Mouse (Mus musculus): ENCODE measurements around the gene Tnnt3.

- TF ChIP-seq CTCF (IDR thresholded peaks at IDR 0.05; ENCODE audit: control insufficient read depth, insufficient read depth, low read length) (no peak), POLR2A (IDR thresholded peaks at IDR 0.05; ENCODE audit: borderline replicate concordance, control insufficient read depth, low read depth, low read length) (no peak)
Observed at GRCm38 (mm10) chr7:142480661-142481060, 18.0 kb upstream of the Tnnt3 start.
